Comparison of ENCODE assay signal across 16 mouse cellular contexts in the genomic region with DNA sequence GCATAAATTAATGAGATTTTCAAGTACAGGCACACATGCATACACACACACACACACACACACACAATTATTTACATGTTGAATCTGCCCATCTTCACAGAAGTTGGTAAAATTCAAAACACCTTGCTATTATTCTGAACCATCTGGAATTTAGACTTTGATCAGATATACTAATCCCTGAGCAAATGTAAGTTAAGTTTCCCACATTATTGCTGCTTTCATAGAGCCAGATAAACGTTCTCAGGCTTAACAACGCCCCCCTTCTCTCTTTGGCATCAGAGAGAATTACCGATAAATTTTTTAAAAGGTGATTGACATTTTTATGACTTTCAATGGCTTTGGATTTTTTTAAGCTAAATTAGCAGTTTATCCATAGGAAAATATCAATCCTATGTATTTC.
"Had no signal": no experiment of that assay in that cellular context is flagged by ENCODE, and none has a peak within 500 bp of the region (broad histone marks: within the 10 kb centered on the region; RNA-seq: fewer than 3 reads in every experiment).

No protein-coding gene starts in this region.

- H3K9me3 ChIP-seq: neural tube, embryonic 13.5 days; neural tube, embryonic 15.5 days; stomach, embryonic 15.5 days had no signal

- H3K4me2 ChIP-seq: neural tube, embryonic 13.5 days; neural tube, embryonic 15.5 days; stomach, embryonic 15.5 days had no signal

- H3K36me3 ChIP-seq: neural tube, embryonic 13.5 days; neural tube, embryonic 15.5 days; stomach, embryonic 15.5 days had no signal

- H3K9ac ChIP-seq: neural tube, embryonic 13.5 days; neural tube, embryonic 15.5 days; stomach, embryonic 15.5 days had no signal

- H3K27me3 ChIP-seq: neural tube, embryonic 13.5 days; neural tube, embryonic 15.5 days; stomach, embryonic 15.5 days had no signal

- DNase-seq: retina, postnatal 1 day; right cerebral cortex, adult 18-20 months; right cerebral cortex, postnatal 14 days; right cerebral cortex, postnatal 25 days; right cerebral cortex, postnatal 4 days; spleen, adult 18-20 months; thymus, adult 18-20 months; thymus, adult 2 months; thymus, postnatal 14 days; thymus, postnatal 25 days; thymus, postnatal 36 days; thymus, postnatal 4 days had no signal

- H3K4me1 ChIP-seq: neural tube, embryonic 13.5 days; neural tube, embryonic 15.5 days; stomach, embryonic 15.5 days had no signal

- H3K27ac ChIP-seq: neural tube, embryonic 13.5 days; neural tube, embryonic 15.5 days; stomach, embryonic 15.5 days; stomach, postnatal 0 days had no signal

- H3K4me3 ChIP-seq: neural tube, embryonic 13.5 days; neural tube, embryonic 15.5 days; stomach, embryonic 15.5 days had no signal
